Mouse (Mus musculus) fibroblast of lung, adult 2 months (primary cell): Measurements from ENCODE around the gene Itpr2.

Source experiments
- DNase-seq: peaks from one replicate; pipeline ENCODE4 v3.0.0-alpha.2; 2011; ENCODE audit warnings: low read depth

The Itpr2 gene

GRCm38 (mm10) chr6:146221371-146222336, 280.4 kb downstream of the Itpr2 start:
- no peak for DNase-seq

GRCm38 (mm10) chr6:146220071-146220470, 282.0 kb downstream of the Itpr2 start:
- DNase-seq = no peak

GRCm38 (mm10) chr6:146219534-146219933, 282.5 kb downstream of the Itpr2 start:
- DNase-seq = no peak

- no peak for DNase-seq
Measured at GRCm38 (mm10) chr6:146215302-146215701, 286.7 kb downstream of the Itpr2 start.

- no peak for DNase-seq
Measured at GRCm38 (mm10) chr6:146212339-146212738, 289.7 kb downstream of the Itpr2 start.

- no peak for DNase-seq
Measured at GRCm38 (mm10) chr6:146211233-146211632, 290.8 kb downstream of the Itpr2 start.

- no peak for DNase-seq
Measured at GRCm38 (mm10) chr6:146208983-146209382, 293.0 kb downstream of the Itpr2 start.

- no peak for DNase-seq
Measured at GRCm38 (mm10) chr6:146207204-146207959, 294.6 kb downstream of the Itpr2 start.

GRCm38 (mm10) chr6:146205136-146205535, 296.9 kb downstream of the Itpr2 start:
- DNase-seq = no peak

- no peak for DNase-seq
Measured at GRCm38 (mm10) chr6:146204470-146204869, 297.6 kb downstream of the Itpr2 start.

- no peak for DNase-seq
Measured at GRCm38 (mm10) chr6:146197868-146198379, 304.1 kb downstream of the Itpr2 start.

GRCm38 (mm10) chr6:146196701-146197100, 305.3 kb downstream of the Itpr2 start:
- peak; percentile 26 for DNase-seq

- peak; percentile 35 for DNase-seq
Measured at GRCm38 (mm10) chr6:146195854-146196457, 306.1 kb downstream of the Itpr2 start.

- DNase-seq = no peak
Measured at GRCm38 (mm10) chr6:146191931-146192330, 310.1 kb downstream of the Itpr2 start.

- no peak for DNase-seq
Measured at GRCm38 (mm10) chr6:146190006-146190405, 312.0 kb downstream of the Itpr2 start.

- DNase-seq = no peak
Measured at GRCm38 (mm10) chr6:146185532-146185931, 316.5 kb downstream of the Itpr2 start.

GRCm38 (mm10) chr6:146184771-146185170, 317.3 kb downstream of the Itpr2 start:
- no peak for DNase-seq

GRCm38 (mm10) chr6:146174644-146175250, 327.3 kb downstream of the Itpr2 start:
- DNase-seq = no peak

- peak; percentile 92 for DNase-seq
Measured at GRCm38 (mm10) chr6:146170603-146171051, 331.4 kb downstream of the Itpr2 start.

GRCm38 (mm10) chr6:146167207-146167606, 334.8 kb downstream of the Itpr2 start:
- no peak for DNase-seq

- DNase-seq = no peak
Measured at GRCm38 (mm10) chr6:146159641-146160040, 342.4 kb downstream of the Itpr2 start.

GRCm38 (mm10) chr6:146158717-146159116, 343.3 kb downstream of the Itpr2 start:
- no peak for DNase-seq
